17 mouse cellular contexts compared by ENCODE assay signal in genomic region chr11:114028021-114028420, GRCm38 (mm10). TPM values are rescaled to one million over a fixed set of nuclear protein-coding genes. Genes with fewer than 3 reads are reported as not detected.
DNase-seq lines count a peak whose midpoint lies in the region; ATAC-seq and TF ChIP-seq lines count a peak whose summit lies in the region.
"Had no signal": no experiment of that assay in that cellular context is flagged by ENCODE, and none has a peak within 500 bp of the region (broad histone marks: within the 10 kb centered on the region; RNA-seq: fewer than 3 reads in every experiment).

No protein-coding gene starts in this region.

- H3K4me1 ChIP-seq in kidney, embryonic 16.5 days (ENCODE audit: insufficient read depth, low read length): peaks cover 8% of the 10 kb centered on the region; the same call in 1 of the 2 replicates
- H3K4me1 ChIP-seq in embryonic facial prominence, embryonic 11.5 days (ENCODE audit: control insufficient read depth, insufficient read depth, low read length): peaks cover 8% of the 10 kb centered on the region
- peaks cover 12% of the 10 kb centered on the region for H3K4me1 ChIP-seq in liver, embryonic 11.5 days (replicated peaks; ENCODE audit: control insufficient read depth, insufficient read depth, low read length)

- no peaks in the 10 kb centered on the region for H3K27me3 ChIP-seq in kidney, embryonic 16.5 days (ENCODE audit: insufficient read depth, low read length)
- H3K27me3 ChIP-seq in embryonic facial prominence, embryonic 11.5 days (ENCODE audit: control insufficient read depth, insufficient read depth, low read length): no peaks in the 10 kb centered on the region
- no peaks in the 10 kb centered on the region for H3K27me3 ChIP-seq in liver, embryonic 11.5 days (replicated peaks; ENCODE audit: control insufficient read depth, insufficient read depth, low read length)
- H3K27me3 ChIP-seq: midbrain, embryonic 15.5 days; neural tube, embryonic 12.5 days had no signal

- no peak overlapping the region for H3K4me3 ChIP-seq in kidney, embryonic 16.5 days (ENCODE audit: low read length)
- H3K4me3 ChIP-seq in embryonic facial prominence, embryonic 11.5 days (ENCODE audit: low read depth, low read length): no peak overlapping the region
- no peak overlapping the region for H3K4me3 ChIP-seq in liver, embryonic 11.5 days (ENCODE audit: low read depth, low read length)
- H3K4me3 ChIP-seq in layer of hippocampus, adult 2 months: no peak overlapping the region
- H3K4me3 ChIP-seq: midbrain, embryonic 15.5 days; neural tube, embryonic 12.5 days had no signal

- H3K9me3 ChIP-seq in kidney, embryonic 16.5 days (ENCODE audit: low read length): no peaks in the 10 kb centered on the region
- H3K9me3 ChIP-seq in embryonic facial prominence, embryonic 11.5 days (replicated peaks; ENCODE audit: control insufficient read depth, low read length): no peaks in the 10 kb centered on the region
- H3K9me3 ChIP-seq in liver, embryonic 11.5 days (ENCODE audit: control insufficient read depth, low read length): no peaks in the 10 kb centered on the region
- H3K9me3 ChIP-seq: midbrain, embryonic 15.5 days; neural tube, embryonic 12.5 days had no signal

- intact Hi-C loops in left cerebral cortex, postnatal 4 days (cut with DNase I): no loop called here

- ATAC-seq in kidney, embryonic 16.5 days (ENCODE audit: low FRiP score, low TSS enrichment): peak; percentile 86
- ATAC-seq in embryonic facial prominence, embryonic 11.5 days (replicated peaks; ENCODE audit: insufficient number of reproducible peaks, low FRiP score, low TSS enrichment, low read depth): peak; percentile 40; the same call in 1 of the 2 replicates
- no peak for ATAC-seq in liver, embryonic 11.5 days (replicated peaks; ENCODE audit: low FRiP score)
- ATAC-seq: hindbrain, postnatal 0 days; midbrain, embryonic 15.5 days had no signal

- no peaks in the 10 kb centered on the region for H3K36me3 ChIP-seq in kidney, embryonic 16.5 days (ENCODE audit: insufficient read depth, low read length)
- H3K36me3 ChIP-seq in embryonic facial prominence, embryonic 11.5 days (replicated peaks; ENCODE audit: control insufficient read depth, insufficient read depth, low read depth, low read length): no peaks in the 10 kb centered on the region
- H3K36me3 ChIP-seq in liver, embryonic 11.5 days (ENCODE audit: control insufficient read depth, insufficient read depth, low read length): no peaks in the 10 kb centered on the region
- H3K36me3 ChIP-seq: midbrain, embryonic 15.5 days; neural tube, embryonic 12.5 days had no signal

- WGBS in kidney, embryonic 16.5 days: 43% methylated on average over 6 of the region's 6 CpGs
- WGBS in embryonic facial prominence, embryonic 11.5 days: 33% methylated on average over 6 of the region's 6 CpGs
- 37% methylated on average over 6 of the region's 6 CpGs for WGBS in liver, embryonic 11.5 days

- DNase-seq in kidney, postnatal 25 days: no peak
- peak; percentile 39 for DNase-seq in lung, postnatal 10 days
- no peak for DNase-seq in lung, postnatal 14 days
- DNase-seq in embryonic facial prominence, embryonic 11.5 days (ENCODE audit: low spot score): peak; percentile 49
- DNase-seq in liver, embryonic 11.5 days (ENCODE audit: low spot score): no peak
- DNase-seq in layer of hippocampus, adult 2 months (ENCODE audit: low spot score in 2 of 2): no peak
- no peak for DNase-seq in left cerebral cortex, postnatal 4 days
- DNase-seq: adrenal gland, postnatal 36 days; cerebellum, postnatal 25 days; right cerebral cortex, postnatal 4 days; thymus, postnatal 4 days had no signal

- H3K27ac ChIP-seq in kidney, embryonic 16.5 days (ENCODE audit: low read length): peak overlapping the region; percentile 84
- H3K27ac ChIP-seq in embryonic facial prominence, embryonic 11.5 days (replicated peaks; ENCODE audit: low read depth, low read length): no peak overlapping the region
- H3K27ac ChIP-seq in liver, embryonic 11.5 days (ENCODE audit: low read depth, low read length): peak overlapping the region; percentile 34; the same call in 1 of the 2 replicates
- H3K27ac ChIP-seq in layer of hippocampus, adult 2 months: no peak overlapping the region
- H3K27ac ChIP-seq: hindbrain, postnatal 0 days; macrophage; midbrain, embryonic 15.5 days; neural tube, embryonic 12.5 days had no signal

- no peak overlapping the region for H3K9ac ChIP-seq in kidney, embryonic 16.5 days (replicated peaks; ENCODE audit: low read length)
- H3K9ac ChIP-seq in embryonic facial prominence, embryonic 11.5 days (replicated peaks; ENCODE audit: low read length): no peak overlapping the region
- H3K9ac ChIP-seq in liver, embryonic 11.5 days (ENCODE audit: low read depth, low read length): no peak overlapping the region
- H3K9ac ChIP-seq: midbrain, embryonic 15.5 days; neural tube, embryonic 12.5 days had no signal

- no peak overlapping the region for H3K4me2 ChIP-seq in kidney, embryonic 16.5 days (replicated peaks; ENCODE audit: low read depth, low read length)
- H3K4me2 ChIP-seq in embryonic facial prominence, embryonic 11.5 days (ENCODE audit: low read depth, low read length): no peak overlapping the region; the same call in none of the 2 replicates
- H3K4me2 ChIP-seq in liver, embryonic 11.5 days: no peak overlapping the region
- H3K4me2 ChIP-seq: midbrain, embryonic 15.5 days; neural tube, embryonic 12.5 days had no signal

- no peak for TF ChIP-seq CTCF in layer of hippocampus, adult 2 months (conservative IDR thresholded peaks at IDR 0.05)

RNA-seq across cellular contexts. Expression of gene Sdk2, which starts 38.8 kb away (rescaled TPM):
- polyA plus RNA-seq in kidney, embryonic 16.5 days (2015; fragmentation: Nextera tagmentation; extraction: Ambion mirVana): 2.8 and 3.7 TPM in 2 replicates
- 0.88 and 1.1 TPM in 2 replicates for polyA plus RNA-seq in embryonic facial prominence, embryonic 11.5 days (2014; fragmentation: Nextera tagmentation; extraction: Ambion mirVana)
- polyA plus RNA-seq in liver, embryonic 11.5 days (2014; fragmentation: Nextera tagmentation; extraction: Ambion mirVana): 1.4 and 1.9 TPM in 2 replicates
- total RNA-seq in layer of hippocampus, adult 2 months (2021): 10 to 100 TPM; 22.2 to 24.8 TPM
- 10 to 100 TPM; 23.8 to 24.8 TPM for total RNA-seq in left cerebral cortex, postnatal 4 days (2021)
- total RNA-seq: granulocyte monocyte progenitor cell, adult 5-6 weeks had no signal

Comparison
In these comparisons a context has a peak if more than half of its experiments do, and no peak if none do; other contexts are left out.
1. DNase-seq: peak in lung, postnatal 10 days (single experiment) and embryonic facial prominence, embryonic 11.5 days (single experiment); none in kidney, postnatal 25 days (0 of 2), lung, postnatal 14 days (single experiment), liver, embryonic 11.5 days (single experiment), layer of hippocampus, adult 2 months (0 of 2) and left cerebral cortex, postnatal 4 days (single experiment).
2. H3K27ac ChIP-seq: peak in kidney, embryonic 16.5 days (single experiment) and liver, embryonic 11.5 days (single experiment); none in embryonic facial prominence, embryonic 11.5 days (single experiment) and layer of hippocampus, adult 2 months (single experiment).